Mouse (Mus musculus) lung, embryonic 14.5 days (tissue): ENCODE measurements around the gene Ercc6l. TPM values are rescaled to one million over a fixed set of nuclear protein-coding genes. Genes with fewer than 3 reads are reported as not detected.
"Not testable (repeated sequence)": the region's sequence is repeated elsewhere in the genome, so short reads cannot be mapped to it uniquely, and the experiment has no call there.

Experiments
- ATAC-seq: fragments of 200-750 bp; cut with Nextera tagmentation; 2 replicates; pipeline ENCODE4 v1.8.0; 2017; ENCODE audit warnings: mild to moderate bottlenecking, moderate TSS enrichment, moderate library complexity; ENCODE audit not compliant: insufficient read depth
- DNase-seq: peaks from one replicate; pipeline ENCODE4 v3.0.0-alpha.2; 2015
- H3K27ac ChIP-seq: fragments of 300-500 bp; sonication (generic); 2 replicates; pipeline ENCODE4 v1.5.1; 2014; ENCODE audit warnings: low read depth, mild to moderate bottlenecking, moderate library complexity
- H3K27me3 ChIP-seq: fragments of 300-500 bp; sonication (generic); 2 replicates; pipeline ENCODE4 v1.6.1; 2014; ENCODE audit warnings: low read length, control low read depth; ENCODE audit not compliant: insufficient read depth
- H3K36me3 ChIP-seq: fragments of 300-500 bp; sonication (generic); 2 replicates; pipeline ENCODE4 v1.6.1; 2014; ENCODE audit warnings: control low read depth; ENCODE audit not compliant: insufficient read depth
- H3K4me1 ChIP-seq: fragments of 300-500 bp; sonication (generic); 2 replicates; pipeline ENCODE4 v1.6.1; 2014; ENCODE audit warnings: antibody characterized with exemption, control low read depth; ENCODE audit not compliant: insufficient read depth
- H3K4me2 ChIP-seq: fragments of 300-500 bp; sonication (generic); 2 replicates; pipeline ENCODE4 v1.6.1; 2014; ENCODE audit warnings: mild to moderate bottlenecking
- H3K4me3 ChIP-seq: fragments of 300-500 bp; sonication (generic); 2 replicates; pipeline ENCODE4 v1.5.1; 2014; ENCODE audit warnings: low read depth, low read length
- H3K9ac ChIP-seq: fragments of 300-500 bp; sonication (generic); 2 replicates; pipeline ENCODE4 v1.6.1; 2014
- H3K9me3 ChIP-seq: fragments of 300-500 bp; sonication (generic); 2 replicates; pipeline ENCODE4 v1.6.1; 2016; ENCODE audit warnings: low read depth, low read length, control low read depth
- CTCF ChIP-seq: IDR thresholded peaks from 2 replicates; pipeline ENCODE4 v1.5.1; 2016; ENCODE audit warnings: antibody characterized with exemption, low read depth
- WGBS: fragments of 180-500 bp; shearing (Covaris S2); extraction: QIAGEN DNeasy Blood & Tissue Kit; methylation state at CpG from one replicate; pipeline ENCODE4 v1.1.7; 2014; 5-methylcytosine and 5-hydroxymethylcytosine counted together
- polyA plus RNA-seq: library from polyadenylated mRNA; unstranded; fragments of >200 nt; fragmentation: Nextera tagmentation; extraction: Ambion mirVana; gene quantifications from 2 replicates; pipeline ENCODE4 v1.2.1, GENCODE M21; 2014

Ercc6l gene
- polyA plus RNA-seq, 1 experiment from 2014 or later, result 23.8 TPM

- no peak for DNase-seq
- Histone ChIP-seq H3K9me3 (no peaks in the 10 kb centered on the region), H3K27ac (no peak overlapping the region), H3K9ac (no peak overlapping the region), H3K4me2 (no peak overlapping the region), H3K36me3 (no peaks in the 10 kb centered on the region), H3K27me3 (no peaks in the 10 kb centered on the region), H3K4me3 (no peak overlapping the region), H3K4me1 (no peaks in the 10 kb centered on the region)
- 36% methylated on average over 4 of the region's 4 CpGs for WGBS
- no peak for TF ChIP-seq CTCF
- ATAC-seq, result no peak
Measured at GRCm38 (mm10) chrX:102115676-102116075, 41.2 kb downstream of the Ercc6l start.

GRCm38 (mm10) chrX:102109349-102109748 lies 47.5 kb downstream of the Ercc6l start:
- H3K9ac ChIP-seq, H3K27ac ChIP-seq, H3K27me3 ChIP-seq, H3K4me2 ChIP-seq, DNase-seq, H3K36me3 ChIP-seq, H3K9me3 ChIP-seq, H3K4me1 ChIP-seq, ATAC-seq, H3K4me3 ChIP-seq: not testable (repeated sequence)
- WGBS, result 60% methylated on average over 5 of the region's 5 CpGs

GRCm38 (mm10) chrX:102103830-102104229 lies 53.1 kb downstream of the Ercc6l start:
- H3K4me1 ChIP-seq, H3K4me3 ChIP-seq, H3K9me3 ChIP-seq, H3K9ac ChIP-seq, DNase-seq, ATAC-seq, H3K36me3 ChIP-seq, H3K27ac ChIP-seq, H3K27me3 ChIP-seq, H3K4me2 ChIP-seq: not testable (repeated sequence)
- 56% methylated on average over 2 of the region's 2 CpGs for WGBS

GRCm38 (mm10) chrX:102101886-102102285 lies 55.0 kb downstream of the Ercc6l start:
- no peak for TF ChIP-seq CTCF
- Histone ChIP-seq H3K36me3 (no peaks in the 10 kb centered on the region), H3K4me1 (no peaks in the 10 kb centered on the region), H3K27me3 (no peaks in the 10 kb centered on the region), H3K4me2 (no peak overlapping the region), H3K9ac (no peak overlapping the region), H3K4me3 (no peak overlapping the region), H3K9me3 (no peaks in the 10 kb centered on the region), H3K27ac (no peak overlapping the region)
- ATAC-seq (no peak), DNase-seq (no peak)
- 54% methylated on average over 7 of the region's 7 CpGs for WGBS

- H3K4me1 ChIP-seq, result no peaks in the 10 kb centered on the region
- no peaks in the 10 kb centered on the region for H3K27me3 ChIP-seq
- DNase-seq (no peak), ATAC-seq (no peak)
- 77% methylated on average over 7 of the region's 7 CpGs for WGBS
- TF ChIP-seq CTCF, result no peak
- no peaks in the 10 kb centered on the region for H3K9me3 ChIP-seq
- no peak overlapping the region for H3K4me3 ChIP-seq
- no peaks in the 10 kb centered on the region for H3K36me3 ChIP-seq
- no peak overlapping the region for H3K27ac ChIP-seq
- no peak overlapping the region for H3K4me2 ChIP-seq
- no peak overlapping the region for H3K9ac ChIP-seq
Measured at GRCm38 (mm10) chrX:102094381-102094904, 62.4 kb downstream of the Ercc6l start.

Other genes starting within 250 kb of the Ercc6l start
- 1.1 and 1.2 TPM in 2 replicates for gene Rtl5, start 85.8 kb downstream of the Ercc6l start, polyA plus RNA-seq
- gene Pin4, start 37.6 kb downstream of the Ercc6l start, polyA plus RNA-seq, result 70.3 and 71.0 TPM in 2 replicates
- 977 and 1,016 TPM in 2 replicates for gene Rps4x, start 32.3 kb upstream of the Ercc6l start, polyA plus RNA-seq
- 6.2 and 8.9 TPM in 2 replicates for gene Cited1, start 95.1 kb upstream of the Ercc6l start, polyA plus RNA-seq